Mouse (Mus musculus): ENCODE measurements around the gene Adprh. TPM values are rescaled to one million over a fixed set of nuclear protein-coding genes. Genes with fewer than 3 reads are reported as not detected.
A peak's percentile ranks its signal among the peaks of the same experiment; 100 is the strongest.

The Adprh gene
- polyA plus RNA-seq, 1 experiment from 2014 or later, result 90.8 TPM

- no peak overlapping the region for H3K4me3 ChIP-seq (ENCODE audit: low read depth, low read length)
- H3K4me2 ChIP-seq (ENCODE audit: low read length), result no peak overlapping the region
- H3K27ac ChIP-seq (ENCODE audit: low read depth), result no peak overlapping the region
- H3K9ac ChIP-seq (ENCODE audit: low read length), result no peak overlapping the region
- no peak for ATAC-seq (replicated peaks; ENCODE audit: low FRiP score, low TSS enrichment, low read depth)
- H3K27me3 ChIP-seq (replicated peaks; ENCODE audit: control insufficient read depth, insufficient read depth, low read length), result no peaks in the 10 kb centered on the region
- H3K4me1 ChIP-seq (replicated peaks; ENCODE audit: control insufficient read depth, insufficient read depth, low read length), result peaks cover 13% of the 10 kb centered on the region
- H3K9me3 ChIP-seq (ENCODE audit: control insufficient read depth, low read length), result no peaks in the 10 kb centered on the region
- WGBS, result 83% methylated on average over 3 of the region's 3 CpGs
- H3K36me3 ChIP-seq (ENCODE audit: control insufficient read depth, insufficient read depth, low read length), result no peaks in the 10 kb centered on the region
- no peak for DNase-seq (ENCODE audit: low spot score)
These were observed 53.4 kb downstream of the Adprh start for GRCm38 (mm10) chr16:38399076-38399475.

- H3K36me3 ChIP-seq (ENCODE audit: control insufficient read depth, insufficient read depth, low read length), result no peaks in the 10 kb centered on the region
- peaks cover 13% of the 10 kb centered on the region for H3K4me1 ChIP-seq (replicated peaks; ENCODE audit: control insufficient read depth, insufficient read depth, low read length)
- no peak for ATAC-seq (replicated peaks; ENCODE audit: low FRiP score, low TSS enrichment, low read depth)
- no peak overlapping the region for H3K9ac ChIP-seq (ENCODE audit: low read length)
- no peaks in the 10 kb centered on the region for H3K9me3 ChIP-seq (ENCODE audit: control insufficient read depth, low read length)
- H3K27ac ChIP-seq (ENCODE audit: low read depth), result no peak overlapping the region
- no peak overlapping the region for H3K4me2 ChIP-seq (ENCODE audit: low read length)
- H3K4me3 ChIP-seq (ENCODE audit: low read depth, low read length), result no peak overlapping the region
- no peaks in the 10 kb centered on the region for H3K27me3 ChIP-seq (replicated peaks; ENCODE audit: control insufficient read depth, insufficient read depth, low read length)
- 85% methylated on average over 6 of the region's 6 CpGs for WGBS
- DNase-seq (ENCODE audit: low spot score), result no peak
These were observed 54.2 kb downstream of the Adprh start for GRCm38 (mm10) chr16:38398266-38398665.

GRCm38 (mm10) chr16:38396155-38396554 is 56.3 kb downstream of the Adprh start:
- no peak overlapping the region for H3K4me2 ChIP-seq (ENCODE audit: low read length)
- H3K4me1 ChIP-seq (replicated peaks; ENCODE audit: control insufficient read depth, insufficient read depth, low read length), result peaks cover 13% of the 10 kb centered on the region
- DNase-seq (ENCODE audit: low spot score) (peak; percentile 66), ATAC-seq (replicated peaks; ENCODE audit: low FRiP score, low TSS enrichment, low read depth) (no peak)
- no peaks in the 10 kb centered on the region for H3K9me3 ChIP-seq (ENCODE audit: control insufficient read depth, low read length)
- no peak overlapping the region for H3K9ac ChIP-seq (ENCODE audit: low read length)
- H3K27me3 ChIP-seq (replicated peaks; ENCODE audit: control insufficient read depth, insufficient read depth, low read length), result no peaks in the 10 kb centered on the region
- H3K4me3 ChIP-seq (ENCODE audit: low read depth, low read length), result no peak overlapping the region
- no peaks in the 10 kb centered on the region for H3K36me3 ChIP-seq (ENCODE audit: control insufficient read depth, insufficient read depth, low read length)
- 34% methylated on average over 13 of the region's 13 CpGs for WGBS
- H3K27ac ChIP-seq (ENCODE audit: low read depth), result no peak overlapping the region

GRCm38 (mm10) chr16:38395060-38395730 is 57.3 kb downstream of the Adprh start:
- Histone ChIP-seq H3K9me3 (ENCODE audit: control insufficient read depth, low read length) (no peaks in the 10 kb centered on the region), H3K36me3 (ENCODE audit: control insufficient read depth, insufficient read depth, low read length) (no peaks in the 10 kb centered on the region), H3K27ac (ENCODE audit: low read depth) (no peak overlapping the region), H3K4me3 (ENCODE audit: low read depth, low read length) (no peak overlapping the region), H3K4me2 (ENCODE audit: low read length) (no peak overlapping the region), H3K9ac (ENCODE audit: low read length) (no peak overlapping the region), H3K4me1 (replicated peaks; ENCODE audit: control insufficient read depth, insufficient read depth, low read length) (peaks cover 13% of the 10 kb centered on the region), H3K27me3 (replicated peaks; ENCODE audit: control insufficient read depth, insufficient read depth, low read length) (no peaks in the 10 kb centered on the region)
- DNase-seq (ENCODE audit: low spot score) (no peak), ATAC-seq (replicated peaks; ENCODE audit: low FRiP score, low TSS enrichment, low read depth) (no peak)
- WGBS, result 61% methylated on average over 6 of the region's 6 CpGs

GRCm38 (mm10) chr16:38394191-38394618 is 58.3 kb downstream of the Adprh start:
- 87% methylated on average over 8 of the region's 8 CpGs for WGBS
- DNase-seq (ENCODE audit: low spot score), result no peak
- no peak for ATAC-seq (replicated peaks; ENCODE audit: low FRiP score, low TSS enrichment, low read depth)
- Histone ChIP-seq H3K36me3 (ENCODE audit: control insufficient read depth, insufficient read depth, low read length) (no peaks in the 10 kb centered on the region), H3K4me1 (replicated peaks; ENCODE audit: control insufficient read depth, insufficient read depth, low read length) (peaks cover 6% of the 10 kb centered on the region; the same call in 1 of the 2 replicates), H3K4me3 (ENCODE audit: low read depth, low read length) (no peak overlapping the region), H3K27me3 (replicated peaks; ENCODE audit: control insufficient read depth, insufficient read depth, low read length) (no peaks in the 10 kb centered on the region), H3K9me3 (ENCODE audit: control insufficient read depth, low read length) (no peaks in the 10 kb centered on the region), H3K9ac (ENCODE audit: low read length) (no peak overlapping the region), H3K4me2 (ENCODE audit: low read length) (no peak overlapping the region), H3K27ac (ENCODE audit: low read depth) (no peak overlapping the region)

Other genes starting within 250 kb of the Adprh start
- gene Nr1i2, start 157.9 kb downstream of the Adprh start, polyA plus RNA-seq (2014; fragmentation: Nextera tagmentation; extraction: Ambion mirVana), result 4.7 and 6.7 TPM in 2 replicates
- gene Maats1, start 110.6 kb downstream of the Adprh start, polyA plus RNA-seq (2014; fragmentation: Nextera tagmentation; extraction: Ambion mirVana), result 0.08 TPM in 1 of 2 replicates, not detected in the other
- gene Cox17, start 105.7 kb downstream of the Adprh start, polyA plus RNA-seq (2014; fragmentation: Nextera tagmentation; extraction: Ambion mirVana), result 176 and 187 TPM in 2 replicates
- 0.68 TPM in 1 of 2 replicates, not detected in the other for gene Gm21987, start 105.7 kb downstream of the Adprh start, polyA plus RNA-seq (2014; fragmentation: Nextera tagmentation; extraction: Ambion mirVana)
- 16.8 and 19.6 TPM in 2 replicates for gene Popdc2, start 90.5 kb downstream of the Adprh start, polyA plus RNA-seq (2014; fragmentation: Nextera tagmentation; extraction: Ambion mirVana)
- gene Pla1a, start 19.6 kb downstream of the Adprh start, polyA plus RNA-seq (2014; fragmentation: Nextera tagmentation; extraction: Ambion mirVana), result 0.09 and 0.81 TPM in 2 replicates
- gene Cd80, start 2.9 kb upstream of the Adprh start, polyA plus RNA-seq (2014; fragmentation: Nextera tagmentation; extraction: Ambion mirVana), result 0.27 and 0.31 TPM in 2 replicates
- gene Timmdc1, start 70.0 kb upstream of the Adprh start, polyA plus RNA-seq (2014; fragmentation: Nextera tagmentation; extraction: Ambion mirVana), result 22.3 and 22.8 TPM in 2 replicates
- gene Poglut1, start 97.6 kb upstream of the Adprh start, polyA plus RNA-seq (2014; fragmentation: Nextera tagmentation; extraction: Ambion mirVana), result 43.7 and 52.3 TPM in 2 replicates
- 97.9 and 117 TPM in 2 replicates for gene Tmem39a, start 106.0 kb upstream of the Adprh start, polyA plus RNA-seq (2014; fragmentation: Nextera tagmentation; extraction: Ambion mirVana)